Mouse (Mus musculus) testis, adult 2 months (tissue): ENCODE measurements around the gene Naip6. TPM values are rescaled to one million over a fixed set of nuclear protein-coding genes. Genes with fewer than 3 reads are reported as not detected.
"Not testable (repeated sequence)": the region's sequence is repeated elsewhere in the genome, so short reads cannot be mapped to it uniquely, and the experiment has no call there.

ENCODE experiments used
- H3K27ac ChIP-seq: fragments of 200-500 bp; 2 replicates; pipeline ENCODE4 v1.5.1; 2012; ENCODE audit warnings: low read depth, low read length; ENCODE audit not compliant: control insufficient read depth, insufficient read depth
- H3K27me3 ChIP-seq: fragments of 200-500 bp; 2 replicates; pipeline ENCODE4 v1.6.1; 2012; ENCODE audit warnings: mild to moderate bottlenecking, low read length, moderate library complexity; ENCODE audit not compliant: control insufficient read depth, insufficient read depth
- H3K36me3 ChIP-seq: fragments of 200-500 bp; 2 replicates; pipeline ENCODE4 v1.6.1; 2012; ENCODE audit warnings: mild to moderate bottlenecking, low read length; ENCODE audit not compliant: control insufficient read depth, insufficient read depth
- H3K4me1 ChIP-seq: fragments of 200-500 bp; 2 replicates; pipeline ENCODE4 v1.6.1; 2012; ENCODE audit warnings: low read length; ENCODE audit not compliant: control insufficient read depth, insufficient read depth
- H3K4me3 ChIP-seq: fragments of 200-500 bp; 2 replicates; pipeline ENCODE4 v1.5.1; 2012; ENCODE audit warnings: low read depth, mild to moderate bottlenecking, low read length, moderate library complexity, mixed read lengths; ENCODE audit not compliant: control insufficient read depth
- CTCF ChIP-seq: fragments of 200-500 bp; IDR thresholded peaks from 2 replicates; pipeline ENCODE4 v1.5.1; 2012; ENCODE audit warnings: low read depth, mild to moderate bottlenecking, inconsistent platforms, low read length, moderate library complexity; ENCODE audit not compliant: control insufficient read depth, insufficient read depth, insufficient replicate concordance
- POLR2A ChIP-seq: fragments of 200-500 bp; IDR thresholded peaks from 2 replicates; pipeline ENCODE4 v1.6.1; 2012; ENCODE audit warnings: low read depth, mild to moderate bottlenecking, inconsistent platforms, low read length, moderate library complexity; ENCODE audit not compliant: control insufficient read depth
- polyA plus RNA-seq: library from polyadenylated mRNA; depleted of rRNA; stranded (reverse); fragments of >200 nt; gene quantifications from 2 replicates; pipeline ENCODE4 v1.2.3, GENCODE M21; 2012; rRNA removed

Gene Naip6
- polyA plus RNA-seq, result 0.30 and 0.32 TPM in 2 replicates

DNA sequence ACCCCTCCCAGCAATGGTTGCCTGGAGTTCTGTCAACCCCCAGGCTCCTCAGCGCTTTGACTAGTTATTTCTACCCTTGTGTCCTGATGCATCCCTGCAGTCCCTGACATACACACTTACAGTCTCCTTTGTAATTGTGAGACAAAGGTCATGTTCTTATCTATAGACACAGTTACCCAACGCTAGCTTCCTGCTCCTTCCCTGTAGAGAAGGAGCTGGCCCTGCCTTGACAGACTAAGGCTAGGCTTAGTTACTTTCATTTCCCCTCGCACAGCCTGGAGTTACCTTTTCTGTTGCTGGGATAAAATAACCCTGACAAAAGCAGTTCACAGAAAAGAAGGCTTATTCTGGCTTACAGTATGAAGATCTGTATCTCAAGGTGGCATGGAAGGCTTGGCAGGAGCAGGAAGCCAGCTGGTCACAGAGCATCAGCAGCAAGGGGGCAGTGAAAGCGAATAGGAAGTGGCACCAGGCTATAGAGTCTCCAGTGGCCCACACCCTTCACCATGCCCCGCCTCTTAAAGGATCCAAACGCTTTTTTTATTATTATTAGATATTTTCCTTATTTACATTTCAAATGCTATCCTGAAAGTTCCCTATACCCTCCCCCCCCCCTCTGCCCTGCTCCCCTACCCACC lies at the start of gene Naip6:
Naip6 (minus strand) TSS at position 419 of the 638 bp plus-strand sequence.
- H3K27me3 ChIP-seq, H3K4me1 ChIP-seq, H3K4me3 ChIP-seq, H3K27ac ChIP-seq, H3K36me3 ChIP-seq: not testable (repeated sequence)

DNA sequence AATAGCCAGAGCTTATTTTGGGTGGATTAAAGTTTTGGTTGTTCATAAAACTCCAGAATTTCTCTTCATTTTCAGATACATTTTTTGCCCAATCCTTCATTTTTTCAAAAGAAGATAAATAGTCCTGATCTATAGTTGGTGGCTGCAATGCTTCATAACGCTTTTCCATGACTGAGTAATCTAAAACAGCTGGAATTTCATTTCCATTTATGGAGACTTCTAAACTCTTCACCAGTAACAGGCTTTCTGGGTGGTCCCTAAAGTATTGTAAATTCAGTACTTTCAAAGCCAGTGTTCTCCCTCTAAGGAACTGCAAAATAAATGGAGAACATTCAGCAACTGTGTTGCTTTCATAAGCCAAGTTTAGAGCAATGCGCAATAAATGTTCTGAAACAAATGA lies 34.8 kb upstream of the Naip6 start:
- H3K4me1 ChIP-seq, H3K27me3 ChIP-seq, H3K4me3 ChIP-seq, H3K27ac ChIP-seq, H3K36me3 ChIP-seq: not testable (repeated sequence)

DNA sequence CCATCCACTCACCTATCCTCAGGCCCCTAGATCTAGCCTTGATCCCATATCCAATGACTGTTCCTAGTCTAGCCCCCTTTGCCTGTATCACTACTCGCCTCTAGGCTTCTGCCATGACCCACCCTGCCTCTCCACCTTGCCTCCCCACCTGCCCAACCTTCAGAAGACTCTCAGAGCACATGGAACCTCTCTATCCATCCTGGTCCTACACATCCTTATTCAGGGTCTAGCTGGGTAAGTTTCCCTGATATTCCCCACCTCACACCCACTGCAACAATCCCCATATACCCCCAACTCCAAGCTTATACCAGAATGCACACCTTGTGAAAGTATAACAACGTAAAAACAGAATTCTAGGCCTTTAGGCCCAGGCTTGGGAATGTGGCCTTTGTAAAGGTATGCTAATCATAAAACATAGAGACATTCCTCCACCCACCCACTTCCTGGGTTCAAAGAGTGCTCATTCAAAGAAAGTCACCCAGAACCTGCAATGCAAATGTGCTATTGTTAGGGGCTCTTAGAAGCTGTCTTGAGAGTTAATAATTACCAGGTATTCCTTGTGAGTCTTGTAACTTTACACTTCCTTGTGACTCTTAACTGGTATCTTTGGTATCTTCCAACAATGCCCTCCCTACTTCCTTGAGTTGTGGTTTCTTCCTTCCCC lies 32.2 kb upstream of the Naip6 start:
- H3K27ac ChIP-seq, H3K4me3 ChIP-seq, H3K4me1 ChIP-seq, H3K27me3 ChIP-seq, H3K36me3 ChIP-seq: not testable (repeated sequence)

- Histone ChIP-seq H3K4me1 (no peaks in the 10 kb centered on the region), H3K4me3 (no peak overlapping the region), H3K27me3 (no peaks in the 10 kb centered on the region), H3K36me3 (no peaks in the 10 kb centered on the region), H3K27ac (no peak overlapping the region)
- TF ChIP-seq CTCF (no peak), POLR2A (no peak)
These were observed 24.3 kb upstream of the Naip6 start for GRCm38 (mm10) chr13:100341822-100342221.

GRCm38 (mm10) chr13:100331728-100332127 lies 14.3 kb upstream of the Naip6 start:
- H3K27me3 ChIP-seq, H3K27ac ChIP-seq, H3K4me1 ChIP-seq, H3K36me3 ChIP-seq, H3K4me3 ChIP-seq: not testable (repeated sequence)

DNA sequence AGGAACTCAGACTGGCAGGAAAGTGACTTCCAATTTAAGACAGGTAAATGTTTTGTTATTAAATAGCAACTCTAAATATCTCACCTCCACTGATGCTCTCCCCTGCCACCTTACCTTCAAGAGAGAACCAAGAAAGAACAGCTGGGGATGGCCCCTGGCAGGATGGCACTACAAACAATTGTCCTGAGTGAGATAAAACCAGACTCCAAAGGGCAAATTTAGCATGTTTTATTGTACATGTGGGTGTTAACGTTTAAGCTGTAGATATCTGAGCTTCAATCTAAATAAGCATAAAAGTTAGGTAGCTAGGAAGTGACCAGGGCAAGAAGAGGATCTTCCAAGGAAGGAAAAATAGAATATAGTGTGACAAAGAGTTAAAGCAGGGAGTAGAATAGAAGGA lies 11.4 kb upstream of the Naip6 start:
- not testable (repeated sequence) for H3K4me3 ChIP-seq, H3K27ac ChIP-seq, H3K27me3 ChIP-seq, H3K36me3 ChIP-seq, H3K4me1 ChIP-seq

DNA sequence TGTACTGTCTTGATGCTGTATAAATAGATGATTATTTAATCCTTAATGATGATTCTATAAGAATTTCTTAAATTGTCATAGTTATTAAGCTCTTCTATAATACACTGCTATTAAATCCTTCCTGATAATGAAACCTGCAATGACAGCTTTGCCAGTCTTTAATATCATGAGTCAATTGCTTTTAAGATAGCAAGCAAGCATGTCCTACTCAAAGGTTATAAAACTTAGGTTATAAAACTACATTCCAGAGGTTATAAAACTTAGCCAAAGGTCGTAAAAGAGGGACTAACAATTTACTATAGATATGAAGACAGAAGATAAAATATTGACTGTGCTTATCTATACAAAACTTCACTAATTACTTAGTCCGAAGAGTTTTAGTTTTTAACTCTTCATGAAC lies 10.6 kb upstream of the Naip6 start:
- H3K27me3 ChIP-seq, H3K36me3 ChIP-seq, H3K27ac ChIP-seq, H3K4me3 ChIP-seq, H3K4me1 ChIP-seq: not testable (repeated sequence)

DNA sequence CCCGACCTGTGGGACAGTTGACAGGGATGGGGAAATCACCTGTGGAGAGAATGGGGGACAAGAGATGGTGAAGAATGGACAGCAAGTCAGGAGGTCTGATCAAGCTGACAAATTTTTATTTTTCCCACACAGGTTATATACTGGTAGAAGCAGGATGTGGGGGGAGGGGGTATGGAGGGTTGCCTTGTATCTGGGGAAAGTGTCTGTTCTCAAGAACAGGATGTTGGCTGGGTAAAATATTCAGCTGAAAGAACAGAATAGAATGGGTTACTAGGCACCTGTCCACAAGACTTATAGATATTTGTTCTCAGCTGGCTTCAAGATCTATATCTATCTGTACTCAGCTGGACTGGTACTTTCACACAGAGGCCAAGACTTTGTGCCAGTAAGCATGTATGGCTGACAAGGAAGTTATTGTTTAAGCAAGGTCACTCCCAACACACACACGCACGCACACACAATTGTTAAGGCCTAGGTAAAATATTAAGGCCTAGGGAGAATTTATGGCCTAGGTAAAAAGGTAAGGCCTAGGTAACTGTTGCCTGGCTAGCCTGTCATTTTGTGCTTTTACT lies 4.9 kb upstream of the Naip6 start:
- H3K27ac ChIP-seq, H3K27me3 ChIP-seq, H3K36me3 ChIP-seq, H3K4me1 ChIP-seq, H3K4me3 ChIP-seq: not testable (repeated sequence)
